1 mouse cellular context compared by ENCODE assay signal in the genomic region with DNA sequence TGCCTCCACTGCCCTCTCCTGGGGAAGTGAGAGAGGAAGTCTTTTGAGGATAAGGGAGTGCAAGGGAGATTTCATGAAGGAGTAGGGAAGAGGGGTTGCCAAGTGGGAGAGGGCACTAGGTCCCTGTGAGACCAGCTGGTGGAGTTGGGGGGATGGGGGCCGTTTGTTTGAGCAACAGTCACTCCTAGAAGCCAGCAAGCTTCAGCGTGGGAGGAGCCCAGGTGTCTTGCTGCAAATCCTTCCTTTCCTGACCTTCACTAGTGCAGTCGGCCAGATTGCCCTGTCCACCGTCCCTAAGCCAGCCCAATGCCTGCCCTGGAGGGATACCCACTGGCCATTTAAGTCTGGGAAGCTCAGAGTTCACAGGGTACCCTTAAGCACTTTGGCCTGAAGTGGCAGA.
TF ChIP-seq lines count a peak whose summit lies in the region.

No protein-coding gene starts in this region.

TF ChIP-seq in MEL, 35 proteins besides CTCF, POLR2A, EP300 and RAD21 (continued from another document):
- TF ChIP-seq HCFC1 (IDR thresholded peaks at IDR 0.05; ENCODE audit: low read depth, low read length) (no peak), TCF12 (IDR thresholded peaks at IDR 0.05; ENCODE audit: low read depth, low read length) (no peak; the same call in 1 of the 2 replicates), NELFE (IDR thresholded peaks at IDR 0.05; ENCODE audit: low read depth, low read length) (0 out of 2 replicates have a peak, but pooled peaks have one; percentile 7), ZNF384 (IDR thresholded peaks at IDR 0.05; ENCODE audit: low read depth, low read length) (no peak), NRF1 (IDR thresholded peaks at IDR 0.05; ENCODE audit: insufficient read depth, low read depth, low read length, poor library complexity, severe bottlenecking) (no peak), POLR2AphosphoS2 (IDR thresholded peaks at IDR 0.05; ENCODE audit: low read length) (no peak), CHD2 (IDR thresholded peaks at IDR 0.05; ENCODE audit: low read length) (no peak), MYB (IDR thresholded peaks at IDR 0.05; ENCODE audit: low read depth, low read length) (no peak), ZC3H11A (IDR thresholded peaks at IDR 0.05; ENCODE audit: low read depth, low read length) (peak; percentile 23; the same call in 1 of the 2 replicates), SMC3 (IDR thresholded peaks at IDR 0.05; ENCODE audit: low read depth, low read length) (0 out of 2 replicates have a peak, but pooled peaks have one; percentile 24), KAT2A (conservative IDR thresholded peaks at IDR 0.05; ENCODE audit: low read depth, low read length) (no peak), USF2 (IDR thresholded peaks at IDR 0.05; ENCODE audit: borderline replicate concordance in 1 of 2, insufficient read depth in 1 of 2, low read depth in 1 of 2, low read length in 2 of 2) (no peak), ZKSCAN1 (IDR thresholded peaks at IDR 0.05; ENCODE audit: low read depth, low read length) (no peak), GATA1 (IDR thresholded peaks at IDR 0.05; ENCODE audit: low read depth, low read length) (no peak), ZMIZ1 (IDR thresholded peaks at IDR 0.05; ENCODE audit: low read depth, low read length) (no peak), GABPA (IDR thresholded peaks at IDR 0.05; ENCODE audit: low read depth, low read length) (no peak), ELF1 (IDR thresholded peaks at IDR 0.05; ENCODE audit: low read depth, low read length) (no peak), MAX (IDR thresholded peaks at IDR 0.05; ENCODE audit: low read length) (no peak), TAL1 (IDR thresholded peaks at IDR 0.05; ENCODE audit: low read length) (0 out of 2 replicates have a peak, but pooled peaks have one; percentile 2), E2F4 (IDR thresholded peaks at IDR 0.05; ENCODE audit: borderline replicate concordance, low read depth, low read length) (no peak), USF1 (IDR thresholded peaks at IDR 0.05; ENCODE audit: low read depth, low read length) (no peak), JUND (IDR thresholded peaks at IDR 0.05; ENCODE audit: low read depth, low read length) (no peak), MAFK (IDR thresholded peaks at IDR 0.05; ENCODE audit: borderline replicate concordance, low read depth, low read length) (no peak), TBP (IDR thresholded peaks at IDR 0.05; ENCODE audit: low read depth, low read length) (no peak), MXI1 (IDR thresholded peaks at IDR 0.05; ENCODE audit: low read depth, low read length) (no peak), POLR2AphosphoS5 (IDR thresholded peaks at IDR 0.05; ENCODE audit: borderline replicate concordance, low read depth, low read length) (no peak), MEF2A (IDR thresholded peaks at IDR 0.05; ENCODE audit: extremely low read depth, insufficient replicate concordance, low read depth, low read length, poor library complexity, severe bottlenecking) (no peak), UBTF (IDR thresholded peaks at IDR 0.05; ENCODE audit: borderline replicate concordance, insufficient read depth, low read depth, low read length) (no peak), RCOR1 (IDR thresholded peaks at IDR 0.05; ENCODE audit: low read depth, low read length) (no peak), SIN3A (IDR thresholded peaks at IDR 0.05; ENCODE audit: low read length) (no peak), MAZ (IDR thresholded peaks at IDR 0.05; ENCODE audit: low read depth, low read length) (no peak)
